ENCODE assay signal across 8 mouse cellular contexts in genomic region chr1:191312513-191312941, GRCm38 (mm10). TPM values are rescaled to one million over a fixed set of nuclear protein-coding genes. Genes with fewer than 3 reads are reported as not detected.
A peak's percentile ranks its signal among the peaks of the same experiment; 100 is the strongest.
DNase-seq lines count a peak whose midpoint lies in the region; ATAC-seq and TF ChIP-seq lines count a peak whose summit lies in the region.

No protein-coding gene starts in this region.

- no peak overlapping the region for H3K27ac ChIP-seq in ES-E14 (ENCODE audit: insufficient read depth, low read depth, low read length, poor library complexity, severe bottlenecking)
- H3K27ac ChIP-seq in forebrain, embryonic 16.5 days (ENCODE audit: low read length): no peak overlapping the region
- peak overlapping the region; percentile 76 for H3K27ac ChIP-seq in lung, embryonic 16.5 days (ENCODE audit: low read length)

- no peaks in the 10 kb centered on the region for H3K9me3 ChIP-seq in ES-E14 (ENCODE audit: control insufficient read depth, insufficient read depth, low read depth, low read length)
- no peaks in the 10 kb centered on the region for H3K9me3 ChIP-seq in forebrain, embryonic 16.5 days (ENCODE audit: control insufficient read depth, low read length)
- H3K9me3 ChIP-seq in lung, embryonic 16.5 days (ENCODE audit: control insufficient read depth, low read length): no peaks in the 10 kb centered on the region

- in situ Hi-C loops in ES-E14 (cut with MboI; ENCODE audit: low sequenced_read_pairs in 2 of 2, unreplicated experiment in 2 of 2): no loop called here

- H3K27me3 ChIP-seq in forebrain, embryonic 16.5 days (replicated peaks; ENCODE audit: control insufficient read depth, insufficient read depth, low read length): no peaks in the 10 kb centered on the region
- no peaks in the 10 kb centered on the region for H3K27me3 ChIP-seq in lung, embryonic 16.5 days (ENCODE audit: control insufficient read depth, insufficient read depth, low read depth, low read length)

- H3K4me1 ChIP-seq in ES-E14 (ENCODE audit: control insufficient read depth in 2 of 2, insufficient read depth in 2 of 2, low read length in 2 of 2, poor library complexity in 1 of 2): peaks cover 0 to 2% of the 10 kb centered on the region in 2 experiments; a peak in 1 of 4 replicates
- peaks cover 8% of the 10 kb centered on the region; the same call in 1 of the 2 replicates for H3K4me1 ChIP-seq in forebrain, embryonic 16.5 days (replicated peaks; ENCODE audit: control insufficient read depth, insufficient read depth, low read length)
- peaks cover 9% of the 10 kb centered on the region for H3K4me1 ChIP-seq in lung, embryonic 16.5 days (replicated peaks; ENCODE audit: control insufficient read depth, insufficient read depth, low read length)

- peak overlapping the region; percentile 68 for H3K9ac ChIP-seq in ES-E14 (ENCODE audit: insufficient read depth, low read depth, low read length, poor library complexity, severe bottlenecking)
- peak overlapping the region; percentile 52 for H3K9ac ChIP-seq in forebrain, embryonic 16.5 days (replicated peaks; ENCODE audit: low read depth, low read length)
- H3K9ac ChIP-seq in lung, embryonic 16.5 days (ENCODE audit: low read length): peak overlapping the region; percentile 82

- peak overlapping the region; percentile 47 for H3K4me2 ChIP-seq in forebrain, embryonic 16.5 days (ENCODE audit: low read length)
- H3K4me2 ChIP-seq in lung, embryonic 16.5 days (ENCODE audit: low read depth, low read length): peak overlapping the region; percentile 72

- peak overlapping the region; percentile 67 to 71 for H3K4me3 ChIP-seq in ES-E14 (ENCODE audit: insufficient read depth in 1 of 2, low read depth in 1 of 2, low read length in 2 of 2, poor library complexity in 1 of 2, severe bottlenecking in 1 of 2)
- H3K4me3 ChIP-seq in forebrain, embryonic 16.5 days (replicated peaks; ENCODE audit: low read length): peak overlapping the region; percentile 49
- H3K4me3 ChIP-seq in lung, embryonic 16.5 days (ENCODE audit: low read length): peak overlapping the region; percentile 73

- peak; percentile 85 for ATAC-seq in forebrain, embryonic 16.5 days
- peak; percentile 95 for ATAC-seq in lung, embryonic 16.5 days (ENCODE audit: low read depth)

- no peaks in the 10 kb centered on the region for H3K36me3 ChIP-seq in ES-E14 (ENCODE audit: control insufficient read depth, insufficient read depth, low read length, poor library complexity, severe bottlenecking)
- H3K36me3 ChIP-seq in forebrain, embryonic 16.5 days (ENCODE audit: control insufficient read depth, insufficient read depth): peaks cover 6% of the 10 kb centered on the region
- peaks cover 2% of the 10 kb centered on the region; the same call in 1 of the 2 replicates for H3K36me3 ChIP-seq in lung, embryonic 16.5 days (ENCODE audit: control insufficient read depth, insufficient read depth, low read length)

- under 1% methylated on average over 14 of the region's 14 CpGs for WGBS in forebrain, embryonic 16.5 days
- WGBS in lung, embryonic 16.5 days: 2% methylated on average over 14 of the region's 14 CpGs

- peak; percentile 78 for DNase-seq in ES-E14 (ENCODE audit: low read depth, low spot score)
- DNase-seq in cerebellum, adult 11-12 months: peak; percentile 82
- peak; percentile 88 to 91 for DNase-seq in heart, postnatal 36 days
- peak; percentile 57 to 84 for DNase-seq in layer of hippocampus, adult 8-10 months (ENCODE audit: low spot score in 2 of 2)
- DNase-seq in ovary, adult 18-20 months (ENCODE audit: low spot score): peak; percentile 78
- peak; percentile 88 for DNase-seq in thymus, postnatal 0 days (ENCODE audit: low spot score)

- intact Hi-C loops in heart, postnatal 36 days (cut with DNase I): loop anchor here (1.0 to 5.0 kb wide), 5 partner anchors 35 to 505 kb away; no protein-coding TSS in a partner anchor

TF ChIP-seq in ES-E14, 5 proteins besides CTCF, POLR2A, EP300 and RAD21:
- peak; percentile 48; the same call in 1 of the 2 replicates for TF ChIP-seq ZC3H11A (IDR thresholded peaks at IDR 0.05; ENCODE audit: borderline replicate concordance, low read depth, low read length)
- no peak for TF ChIP-seq ZNF384 (IDR thresholded peaks at IDR 0.05; ENCODE audit: low read depth, low read length)

RNA-seq across cellular contexts. Expression of gene Nenf, which starts 5.5 kb away (rescaled TPM):
- 31.2 and 50.1 TPM in 2 replicates for total RNA-seq in ES-E14 (2012; rRNA removed)
- 94.8 and 101 TPM in 2 replicates for polyA plus RNA-seq in forebrain, embryonic 16.5 days (2015; fragmentation: Nextera tagmentation; extraction: Ambion mirVana)
- 100 to 1,000 TPM; 105 to 108 TPM for total RNA-seq in heart, postnatal 36 days (2021)
- 10 to 100 TPM; 57.8 to 80.1 (median 66.1) TPM for total RNA-seq in layer of hippocampus, adult 8-10 months (2022)
- polyA plus RNA-seq in lung, embryonic 16.5 days (2015; fragmentation: Nextera tagmentation; extraction: Ambion mirVana): 97.7 and 107 TPM in 2 replicates
- 43.8 and 47.2 TPM in 2 replicates for polyA plus RNA-seq in thymus, postnatal 0 days (2015; fragmentation: Nextera tagmentation; extraction: Ambion mirVana)

RNA-seq across cellular contexts. Expression of gene Tmem206, which starts 13.2 kb away (rescaled TPM):
- 9.9 and 12.7 TPM in 2 replicates for total RNA-seq in ES-E14 (2012; rRNA removed)
- 54.0 and 56.3 TPM in 2 replicates for polyA plus RNA-seq in forebrain, embryonic 16.5 days (2015; fragmentation: Nextera tagmentation; extraction: Ambion mirVana)
- total RNA-seq in heart, postnatal 36 days (2021): 1 to 10 TPM; 3.2 to 4.2 TPM
- 10 to 100 TPM in 3 of 4 experiments, 1 to 10 TPM in 1; 9.0 to 15.2 (median 11.7) TPM for total RNA-seq in layer of hippocampus, adult 8-10 months (2022)
- 22.8 and 23.4 TPM in 2 replicates for polyA plus RNA-seq in lung, embryonic 16.5 days (2015; fragmentation: Nextera tagmentation; extraction: Ambion mirVana)
- polyA plus RNA-seq in thymus, postnatal 0 days (2015; fragmentation: Nextera tagmentation; extraction: Ambion mirVana): 20.3 and 21.4 TPM in 2 replicates
